Mouse (Mus musculus) CH12.LX (cell line): ENCODE measurements around the gene Mamdc4. TPM values are rescaled to one million over a fixed set of nuclear protein-coding genes. Genes with fewer than 3 reads are reported as not detected.

ENCODE experiments used
- DNase-seq: peaks from one replicate; pipeline ENCODE4 v3.0.0-alpha.2; 2013; ENCODE audit errors: extremely low read depth
- H3K27ac ChIP-seq: 2 replicates; pipeline ENCODE4 v1.5.1; 2012; ENCODE audit warnings: low read depth, mild to moderate bottlenecking, control low read depth, moderate library complexity; ENCODE audit not compliant: insufficient read depth
- H3K27me3 ChIP-seq: replicated peaks from 2 replicates; pipeline ENCODE3; 2012; ENCODE audit warnings: inconsistent platforms
- H3K36me3 ChIP-seq, 2 experiments: replicated peaks in 1 of 2; 2 replicates each; pipeline versions ENCODE3 to v1.6.1; 2012; ENCODE audit warnings: inconsistent platforms in 1 of 2, low read length in 1 of 2, mild to moderate bottlenecking in 1 of 2, mixed read lengths in 1 of 2, moderate library complexity in 1 of 2; ENCODE audit not compliant: control insufficient read depth in 1 of 2, insufficient read depth in 1 of 2
- H3K4me1 ChIP-seq, 2 experiments: 2 replicates each; pipeline ENCODE4 v1.6.1; 2012; ENCODE audit warnings: inconsistent platforms in 1 of 2, moderate library complexity in 1 of 2; ENCODE audit not compliant: insufficient read depth in 2 of 2, control insufficient read depth in 1 of 2
- H3K4me2 ChIP-seq: 2 replicates; pipeline ENCODE4 v1.6.1; 2012; ENCODE audit warnings: low read depth, mild to moderate bottlenecking, control low read depth; ENCODE audit not compliant: poor library complexity, insufficient read depth, severe bottlenecking
- H3K4me3 ChIP-seq, 3 experiments: fragments of 150-350 bp in 1 of 3; sonication (generic) in 1 of 3; replicated peaks in 1 of 3; 2 replicates each; pipeline versions ENCODE3 to v1.5.1; 2011 to 2012; ENCODE audit warnings: low read depth in 2 of 3, low read length in 2 of 3, mild to moderate bottlenecking in 2 of 3, moderate library complexity in 2 of 3, control low read depth in 1 of 3, improper control_type of control experiment in 1 of 3, inconsistent platforms in 1 of 3, mixed read lengths in 1 of 3; ENCODE audit not compliant: poor library complexity in 1 of 3
- H3K79me2 ChIP-seq: replicated peaks from 2 replicates; pipeline ENCODE4 v1.6.1; 2012; ENCODE audit warnings: mild to moderate bottlenecking, moderate library complexity; ENCODE audit not compliant: control insufficient read depth, poor library complexity, insufficient read depth, severe bottlenecking; ENCODE audit errors: extremely low read depth
- H3K9ac ChIP-seq: 2 replicates; pipeline ENCODE4 v1.6.1; 2012; ENCODE audit warnings: low read depth, mild to moderate bottlenecking, control low read depth, moderate library complexity; ENCODE audit not compliant: insufficient read depth
- H3K9me3 ChIP-seq: replicated peaks from 2 replicates; pipeline ENCODE3; 2012; ENCODE audit warnings: low read length, inconsistent platforms, mixed read lengths
- CHD1 ChIP-seq: IDR thresholded peaks from 2 replicates; pipeline ENCODE4 v1.6.1; 2012; ENCODE audit warnings: low read depth, low read length, improper control_type of control experiment, inconsistent platforms
- CHD2 ChIP-seq: IDR thresholded peaks from 2 replicates; pipeline ENCODE4 v1.6.1; 2011; ENCODE audit warnings: low read length, improper control_type of control experiment
- CTCF ChIP-seq, 2 experiments: IDR thresholded peaks in 1 of 2; conservative IDR thresholded peaks in 1 of 2; 2 replicates each; pipeline ENCODE4 v1.5.1; 2011 to 2012; ENCODE audit warnings: low read depth in 2 of 2, low read length in 2 of 2, improper control_type of control experiment in 1 of 2, inconsistent platforms in 1 of 2, mild to moderate bottlenecking in 1 of 2, moderate library complexity in 1 of 2
- E2F4 ChIP-seq: IDR thresholded peaks from 2 replicates; pipeline ENCODE4 v1.6.1; 2011; ENCODE audit warnings: low read depth, low read length, improper control_type of control experiment; ENCODE audit not compliant: insufficient replicate concordance
- ELF1 ChIP-seq: IDR thresholded peaks from 2 replicates; pipeline ENCODE4 v1.6.1; 2014; ENCODE audit warnings: low read depth, mild to moderate bottlenecking, inconsistent platforms, low read length, improper control_type of control experiment
- GABPA ChIP-seq: IDR thresholded peaks from 2 replicates; pipeline ENCODE4 v1.6.1; 2012; ENCODE audit warnings: low read depth, low read length, improper control_type of control experiment, inconsistent platforms; ENCODE audit not compliant: insufficient replicate concordance
- HCFC1 ChIP-seq: IDR thresholded peaks from 2 replicates; pipeline ENCODE4 v1.6.1; 2012; ENCODE audit warnings: low read depth, mild to moderate bottlenecking, inconsistent platforms, low read length, improper control_type of control experiment
- IRF4 ChIP-seq: IDR thresholded peaks from 2 replicates; pipeline ENCODE4 v1.6.1; 2014; ENCODE audit warnings: low read depth, mild to moderate bottlenecking, inconsistent platforms, low read length, improper control_type of control experiment
- JUN ChIP-seq: IDR thresholded peaks from 2 replicates; pipeline ENCODE4 v1.6.1; 2011; ENCODE audit warnings: low read depth, mild to moderate bottlenecking, low read length, improper control_type of control experiment, moderate library complexity; ENCODE audit not compliant: insufficient read depth
- JUND ChIP-seq: conservative IDR thresholded peaks from 2 replicates; pipeline ENCODE4 v1.6.1; 2011; ENCODE audit warnings: low read depth, low read length, improper control_type of control experiment
- KAT2A ChIP-seq: IDR thresholded peaks from 2 replicates; pipeline ENCODE4 v1.6.1; 2012; ENCODE audit warnings: low read length, improper control_type of control experiment, inconsistent platforms; ENCODE audit not compliant: insufficient replicate concordance
- MAX ChIP-seq: IDR thresholded peaks from 2 replicates; pipeline ENCODE4 v1.6.1; 2011; ENCODE audit warnings: low read length, improper control_type of control experiment
- MEF2A ChIP-seq: IDR thresholded peaks from 2 replicates; pipeline ENCODE4 v1.6.1; 2014; ENCODE audit warnings: low read depth, mild to moderate bottlenecking, inconsistent platforms, low read length, improper control_type of control experiment, borderline replicate concordance
- MXI1 ChIP-seq: IDR thresholded peaks from 2 replicates; pipeline ENCODE4 v1.6.1; 2011; ENCODE audit warnings: mild to moderate bottlenecking, low read depth, low read length, improper control_type of control experiment
- MYC ChIP-seq: IDR thresholded peaks from 2 replicates; pipeline ENCODE4 v1.6.1; 2011; ENCODE audit warnings: low read depth, mild to moderate bottlenecking, improper control_type of control experiment, low read length
- NELFE ChIP-seq: IDR thresholded peaks from 2 replicates; pipeline ENCODE4 v1.6.1; 2011; ENCODE audit warnings: low read depth, low read length, improper control_type of control experiment
- NRF1 ChIP-seq: IDR thresholded peaks from 2 replicates; pipeline ENCODE4 v1.6.1; 2014; ENCODE audit warnings: low read depth, mild to moderate bottlenecking, inconsistent platforms, low read length, improper control_type of control experiment, moderate library complexity
- PAX5 ChIP-seq: IDR thresholded peaks from 2 replicates; pipeline ENCODE4 v1.6.1; 2012; ENCODE audit warnings: low read length, inconsistent platforms, mixed read lengths
- POLR2A ChIP-seq: IDR thresholded peaks from 2 replicates; pipeline ENCODE4 v1.6.1; 2011; ENCODE audit warnings: low read depth, mild to moderate bottlenecking, improper control_type of control experiment, low read length
- POLR2AphosphoS2 ChIP-seq: IDR thresholded peaks from 2 replicates; pipeline ENCODE4 v1.6.1; 2011; ENCODE audit warnings: low read depth, low read length, improper control_type of control experiment
- RAD21 ChIP-seq: IDR thresholded peaks from 2 replicates; pipeline ENCODE4 v1.6.1; 2011; ENCODE audit warnings: low read depth, mild to moderate bottlenecking, low read length, improper control_type of control experiment, moderate library complexity
- RCOR1 ChIP-seq: conservative IDR thresholded peaks from 2 replicates; pipeline ENCODE4 v1.6.1; 2012; ENCODE audit warnings: low read depth, mild to moderate bottlenecking, inconsistent platforms, low read length, improper control_type of control experiment
- SIN3A ChIP-seq: IDR thresholded peaks from 2 replicates; pipeline ENCODE4 v1.6.1; 2012; ENCODE audit warnings: low read length, improper control_type of control experiment, inconsistent platforms
- SMC3 ChIP-seq: IDR thresholded peaks from 2 replicates; pipeline ENCODE4 v1.6.1; 2011; ENCODE audit warnings: low read depth, low read length, improper control_type of control experiment
- TBP ChIP-seq: conservative IDR thresholded peaks from 2 replicates; pipeline ENCODE4 v1.6.1; 2011; ENCODE audit warnings: low read depth, low read length, improper control_type of control experiment
- UBTF ChIP-seq: IDR thresholded peaks from 2 replicates; pipeline ENCODE4 v1.6.1; 2012; ENCODE audit warnings: low read depth, mild to moderate bottlenecking, inconsistent platforms, low read length, improper control_type of control experiment, moderate library complexity
- USF1 ChIP-seq: IDR thresholded peaks from 2 replicates; pipeline ENCODE4 v1.6.1; 2014; ENCODE audit warnings: low read depth, mild to moderate bottlenecking, inconsistent platforms, low read length, improper control_type of control experiment
- USF2 ChIP-seq: conservative IDR thresholded peaks from 2 replicates; pipeline ENCODE4 v1.6.1; 2011; ENCODE audit warnings: low read depth, low read length, improper control_type of control experiment
- ZKSCAN1 ChIP-seq: IDR thresholded peaks from 2 replicates; pipeline ENCODE4 v1.6.1; 2012; ENCODE audit warnings: low read depth, inconsistent platforms, low read length, improper control_type of control experiment, borderline replicate concordance
- ZMIZ1 ChIP-seq: IDR thresholded peaks from 2 replicates; pipeline ENCODE4 v1.6.1; 2012; ENCODE audit warnings: low read depth, mild to moderate bottlenecking, inconsistent platforms, low read length, improper control_type of control experiment
- ZNF384 ChIP-seq: IDR thresholded peaks from 2 replicates; pipeline ENCODE4 v1.6.1; 2012; ENCODE audit warnings: low read depth, low read length, improper control_type of control experiment, inconsistent platforms
- dilution Hi-C: fragments of 300-500 bp; cut with MboI; formaldehyde crosslinking; loops from 2 replicates; pipeline ENCODE4 v1.14.3; 2020; ENCODE audit warnings: low sequenced_read_pairs; ENCODE audit not compliant: extremely low pct_unique_long_range_greater_than_20kb, extremely low pct_ligation_motif_present
- in situ Hi-C: fragments of 300-500 bp; cut with MboI; formaldehyde crosslinking; loops from 3 replicates; pipeline ENCODE4 v1.14.3; 2019; ENCODE audit warnings: low sequenced_read_pairs, low pct_ligation_motif_present, low pct_unique_long_range_greater_than_20kb, mixed read lengths
- polyA plus RNA-seq: library from polyadenylated mRNA; unstranded; fragments of >175 nt; gene quantifications from 2 replicates; pipeline ENCODE4 v1.2.1, GENCODE M21; 2012; ENCODE audit warnings: low read depth; ENCODE audit not compliant: insufficient read length
- total RNA-seq, 2 experiments: library from RNA; depleted of rRNA; stranded (reverse); fragments of 300-350 nt in 1 of 2; fragments of >200 nt in 1 of 2; gene quantifications; 2 replicates each; pipeline ENCODE4 v1.2.3; 2012 to 2014

Mamdc4 gene
- total and polyA plus RNA-seq, 3 experiments = 4.4 to 34.9 (median 11.5) TPM

- H3K4me3 ChIP-seq = no peak overlapping the region
- peak overlapping the region; percentile 95 for H3K27ac ChIP-seq
- H3K79me2 ChIP-seq = peaks cover 35% of the 10 kb centered on the region
- DNase-seq = no peak
- peaks cover 24 to 70% of the 10 kb centered on the region in 2 experiments for H3K4me1 ChIP-seq
- H3K9me3 ChIP-seq = no peaks in the 10 kb centered on the region
- H3K27me3 ChIP-seq = no peaks in the 10 kb centered on the region
- in situ Hi-C loops = no loop called here
- peak overlapping the region; percentile 61; the same call in 1 of the 2 replicates for H3K9ac ChIP-seq
- H3K36me3 ChIP-seq = peaks cover 52 to 79% of the 10 kb centered on the region in 2 experiments
- TF ChIP-seq HCFC1 (peak; percentile 1; the same call in 1 of the 2 replicates), RAD21 (no peak), ZNF384 (peak; percentile 81), NELFE (no peak), CHD1 (peak; percentile 10; the same call in 1 of the 2 replicates), USF1 (peak; percentile 13; the same call in 1 of the 2 replicates), POLR2A (no peak), MYC (peak; percentile 97), MAX (peak; percentile 85), USF2 (0 out of 2 replicates have a peak, but pooled peaks have one; percentile 28)
- dilution Hi-C loops = no loop called here
- peak overlapping the region; percentile 46; the same call in 1 of the 2 replicates for H3K4me2 ChIP-seq
Observed at GRCm38 (mm10) chr2:25534866-25535182, 39.8 kb downstream of the Mamdc4 start.

DNA sequence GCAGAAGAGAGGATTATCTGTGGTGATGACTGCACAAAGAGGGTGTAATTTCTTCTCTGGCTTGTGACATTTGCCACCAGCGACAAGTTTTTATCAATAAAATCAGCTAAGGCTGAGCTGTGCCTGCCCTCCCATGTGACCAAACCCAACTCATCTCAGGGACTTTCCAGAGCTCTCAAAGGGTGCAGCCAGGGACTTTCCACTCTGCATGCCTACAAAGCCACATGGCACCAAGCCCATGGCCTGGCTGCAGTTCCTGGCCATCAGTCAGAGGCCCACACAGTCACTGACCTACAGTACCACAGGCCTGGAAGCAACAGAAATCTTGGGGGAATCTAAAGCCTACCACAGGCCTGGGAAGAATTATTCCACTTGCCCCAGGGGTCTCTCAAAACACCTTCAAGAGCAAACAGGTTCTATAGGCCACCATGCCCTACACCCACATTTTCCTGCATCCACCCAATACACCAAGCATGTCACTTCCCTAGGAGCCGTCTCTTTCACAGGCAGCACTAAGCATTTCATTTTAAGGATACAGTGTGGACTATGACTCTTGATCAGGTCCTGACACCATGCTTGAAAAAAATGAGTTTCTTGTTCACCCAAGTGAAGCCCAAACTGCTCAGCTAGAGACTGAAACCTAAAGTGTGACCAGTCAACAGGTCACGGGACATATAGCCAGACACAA is 40.3 kb downstream of the Mamdc4 start:
- Histone ChIP-seq H3K36me3 (peaks cover 57 to 79% of the 10 kb centered on the region in 2 experiments), H3K4me3 (no peak overlapping the region), H3K4me2 (peak overlapping the region; percentile 46), H3K27ac (peak overlapping the region; percentile 95), H3K9ac (peak overlapping the region; percentile 61), H3K27me3 (no peaks in the 10 kb centered on the region), H3K9me3 (no peaks in the 10 kb centered on the region), H3K4me1 (peaks cover 20 to 65% of the 10 kb centered on the region in 2 experiments), H3K79me2 (peaks cover 31% of the 10 kb centered on the region)
- peak; percentile 90 for DNase-seq
- in situ Hi-C loops = no loop called here
- dilution Hi-C loops = no loop called here
- peak; percentile 79; the same call in 1 of the 2 replicates for TF ChIP-seq MXI1
- TF ChIP-seq JUN = 0 out of 2 replicates have a peak, but pooled peaks have one; percentile 9
- TF ChIP-seq CHD2 = no peak
- no peak for TF ChIP-seq ZMIZ1
- 0 out of 2 replicates have a peak, but pooled peaks have one; percentile 5 for TF ChIP-seq ELF1
- TF ChIP-seq TBP = peak; percentile 69
- TF ChIP-seq NRF1 = no peak
- TF ChIP-seq RCOR1 = no peak
- TF ChIP-seq ZKSCAN1 = no peak
- TF ChIP-seq JUND = no peak
- TF ChIP-seq NELFE = no peak
- no peak for TF ChIP-seq E2F4
- TF ChIP-seq ZNF384 = no peak
- TF ChIP-seq MAX = peak; percentile 98
- TF ChIP-seq MEF2A = peak; percentile 78; the same call in 1 of the 2 replicates
- peak; percentile 49 for TF ChIP-seq HCFC1
- no peak; the same call in 1 of the 2 replicates for TF ChIP-seq SMC3
- no peak for TF ChIP-seq PAX5
- TF ChIP-seq MYC = peak; percentile 99
- peak; percentile 31; the same call in 1 of the 2 replicates for TF ChIP-seq SIN3A
- no peak for TF ChIP-seq UBTF
- no peak for TF ChIP-seq POLR2AphosphoS2
- TF ChIP-seq KAT2A = no peak
- TF ChIP-seq CHD1 = no peak
- peak; percentile 81 for TF ChIP-seq USF2
- no peak; the same call in 1 of the 2 replicates for TF ChIP-seq IRF4
- no peak for TF ChIP-seq GABPA
- no peak for TF ChIP-seq RAD21
- TF ChIP-seq CTCF (conservative IDR thresholded peaks at IDR 0.05 in 1 of 2, IDR thresholded peaks at IDR 0.05 in 1 of 2; ENCODE audit: low read depth in 2 of 2, low read length in 2 of 2) = no peak
